Mouse (Mus musculus): Measurements from ENCODE around the gene Fam102b.

GRCm38 (mm10) chr3:109026462-109026990 is 881 bp downstream of the Fam102b start:
- TF ChIP-seq ZNF384 (IDR thresholded peaks at IDR 0.05; ENCODE audit: low read depth, low read length), result no peak
- TF ChIP-seq CHD2 (IDR thresholded peaks at IDR 0.05; ENCODE audit: low read depth, low read length), result no peak
- no peak for TF ChIP-seq HCFC1 (IDR thresholded peaks at IDR 0.05; ENCODE audit: borderline replicate concordance, insufficient read depth, low read length)
- TF ChIP-seq MAFK (IDR thresholded peaks at IDR 0.05; ENCODE audit: insufficient read depth, low read depth, low read length), result no peak
- no peak for TF ChIP-seq ZC3H11A (IDR thresholded peaks at IDR 0.05; ENCODE audit: borderline replicate concordance, low read depth, low read length)

Measured in ES-E14 (cell line).